Mouse (Mus musculus): ENCODE measurements at regions not wholly inside any gene's neighbourhood (a gene's known extent, or its start where the extent isn't known, plus 50 kb on each side); places are given as distances from the start of the nearest gene placed in this dataset.
A peak's percentile ranks its signal among the peaks of the same experiment; 100 is the strongest.

- no peak for DNase-seq
- Histone ChIP-seq H3K27me3 (replicated peaks; ENCODE audit: control insufficient read depth, insufficient read depth, low read length) (no peaks in the 10 kb centered on the region), H3K4me3 (ENCODE audit: insufficient read depth, low read depth, low read length) (no peak overlapping the region), H3K36me3 (ENCODE audit: control insufficient read depth, insufficient read depth, low read length) (no peaks in the 10 kb centered on the region), H3K4me1 (ENCODE audit: control insufficient read depth, insufficient read depth, low read length) (no peaks in the 10 kb centered on the region), H3K27ac (ENCODE audit: insufficient read depth, low read depth, low read length) (no peak overlapping the region)
- TF ChIP-seq CTCF (conservative IDR thresholded peaks at IDR 0.05; ENCODE audit: insufficient read depth, insufficient read length, low read depth, low read length) (no peak), POLR2A (IDR thresholded peaks at IDR 0.05; ENCODE audit: low read depth, low read length) (no peak)
- WGBS = 74% methylated on average over 10 of the region's 10 CpGs
Measured at GRCm38 (mm10) chr5:73752225-73752644, 101.1 kb downstream of the Spata18 start.

DNA sequence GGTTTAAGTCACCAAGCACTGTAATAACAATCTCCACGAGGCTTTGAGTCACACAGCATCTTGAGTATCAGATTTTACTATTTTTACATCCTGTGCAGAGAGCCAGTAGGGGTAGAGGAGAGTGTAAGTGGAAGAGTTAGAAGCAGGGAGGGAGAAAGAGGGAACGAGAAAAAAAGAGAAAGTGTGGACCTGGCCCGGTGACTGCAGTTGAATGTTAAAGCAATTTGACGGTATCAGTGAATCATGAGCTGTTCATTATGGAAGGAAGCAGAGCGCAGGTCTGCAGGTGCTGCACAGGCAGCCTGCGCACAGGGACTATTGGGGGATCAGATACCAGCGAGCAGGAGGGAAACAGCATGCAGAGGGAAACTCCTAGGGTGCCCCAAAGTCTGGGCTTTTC, 102.6 kb downstream of the Spata18 start:
- Histone ChIP-seq H3K4me3 (ENCODE audit: insufficient read depth, low read depth, low read length) (no peak overlapping the region), H3K36me3 (ENCODE audit: control insufficient read depth, insufficient read depth, low read length) (no peaks in the 10 kb centered on the region), H3K4me1 (ENCODE audit: control insufficient read depth, insufficient read depth, low read length) (no peaks in the 10 kb centered on the region), H3K27me3 (replicated peaks; ENCODE audit: control insufficient read depth, insufficient read depth, low read length) (no peaks in the 10 kb centered on the region), H3K27ac (ENCODE audit: insufficient read depth, low read depth, low read length) (no peak overlapping the region)
- TF ChIP-seq POLR2A (IDR thresholded peaks at IDR 0.05; ENCODE audit: low read depth, low read length) (no peak), CTCF (conservative IDR thresholded peaks at IDR 0.05; ENCODE audit: insufficient read depth, insufficient read length, low read depth, low read length) (no peak)
- no peak for DNase-seq
- WGBS = 28% methylated on average over 7 of the region's 7 CpGs

- H3K4me3 ChIP-seq (ENCODE audit: insufficient read depth, low read depth, low read length) = no peak overlapping the region
- no peak for DNase-seq
- H3K36me3 ChIP-seq (ENCODE audit: control insufficient read depth, insufficient read depth, low read length) = no peaks in the 10 kb centered on the region
- H3K27ac ChIP-seq (ENCODE audit: insufficient read depth, low read depth, low read length) = no peak overlapping the region
- 88% methylated on average over 6 of the region's 6 CpGs for WGBS
- TF ChIP-seq CTCF (conservative IDR thresholded peaks at IDR 0.05; ENCODE audit: insufficient read depth, insufficient read length, low read depth, low read length) = no peak
- TF ChIP-seq POLR2A (IDR thresholded peaks at IDR 0.05; ENCODE audit: low read depth, low read length) = no peak
- no peaks in the 10 kb centered on the region for H3K27me3 ChIP-seq (replicated peaks; ENCODE audit: control insufficient read depth, insufficient read depth, low read length)
- no peaks in the 10 kb centered on the region for H3K4me1 ChIP-seq (ENCODE audit: control insufficient read depth, insufficient read depth, low read length)
Measured at GRCm38 (mm10) chr5:73758534-73758933, 107.4 kb downstream of the Spata18 start.

DNA sequence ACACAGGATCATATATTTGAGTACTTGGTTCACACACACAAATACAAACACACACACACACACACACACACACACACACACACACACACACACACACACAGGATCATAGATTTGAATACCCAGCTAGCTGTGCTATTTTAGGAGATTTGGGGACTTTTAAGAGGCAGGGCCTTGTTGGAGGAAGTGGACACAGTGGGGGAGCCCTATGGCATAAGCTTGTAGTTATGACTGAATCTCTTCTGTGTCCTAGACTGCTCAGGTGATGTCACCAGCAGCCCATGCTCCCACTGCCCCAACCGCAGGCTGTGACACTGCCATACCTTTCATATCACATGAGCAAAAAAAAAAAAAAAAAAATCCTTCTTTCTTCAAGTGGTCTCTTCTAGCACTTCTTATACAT, 110.1 kb downstream of the Spata18 start:
- 71% methylated on average over 1 of the region's 1 CpGs for WGBS
- H3K36me3 ChIP-seq (ENCODE audit: control insufficient read depth, insufficient read depth, low read length) = no peaks in the 10 kb centered on the region
- H3K27me3 ChIP-seq (replicated peaks; ENCODE audit: control insufficient read depth, insufficient read depth, low read length) = no peaks in the 10 kb centered on the region
- H3K4me3 ChIP-seq (ENCODE audit: insufficient read depth, low read depth, low read length) = no peak overlapping the region
- no peak overlapping the region for H3K27ac ChIP-seq (ENCODE audit: insufficient read depth, low read depth, low read length)
- H3K4me1 ChIP-seq (ENCODE audit: control insufficient read depth, insufficient read depth, low read length) = no peaks in the 10 kb centered on the region
- TF ChIP-seq CTCF (conservative IDR thresholded peaks at IDR 0.05; ENCODE audit: insufficient read depth, insufficient read length, low read depth, low read length) = no peak
- TF ChIP-seq POLR2A (IDR thresholded peaks at IDR 0.05; ENCODE audit: low read depth, low read length) = no peak
- no peak for DNase-seq

GRCm38 (mm10) chr5:73761709-73762108, 110.5 kb downstream of the Spata18 start:
- Histone ChIP-seq H3K4me3 (ENCODE audit: insufficient read depth, low read depth, low read length) (no peak overlapping the region), H3K27me3 (replicated peaks; ENCODE audit: control insufficient read depth, insufficient read depth, low read length) (no peaks in the 10 kb centered on the region), H3K4me1 (ENCODE audit: control insufficient read depth, insufficient read depth, low read length) (no peaks in the 10 kb centered on the region), H3K36me3 (ENCODE audit: control insufficient read depth, insufficient read depth, low read length) (no peaks in the 10 kb centered on the region), H3K27ac (ENCODE audit: insufficient read depth, low read depth, low read length) (no peak overlapping the region)
- peak; percentile 58 for DNase-seq
- WGBS = 27% methylated on average over 8 of the region's 8 CpGs
- TF ChIP-seq CTCF (conservative IDR thresholded peaks at IDR 0.05; ENCODE audit: insufficient read depth, insufficient read length, low read depth, low read length) = peak; percentile 57
- no peak for TF ChIP-seq POLR2A (IDR thresholded peaks at IDR 0.05; ENCODE audit: low read depth, low read length)

GRCm38 (mm10) chr5:73764226-73764625, 113.0 kb downstream of the Spata18 start:
- WGBS = 82% methylated on average over 1 of the region's 1 CpGs
- Histone ChIP-seq H3K4me3 (ENCODE audit: insufficient read depth, low read depth, low read length) (no peak overlapping the region), H3K4me1 (ENCODE audit: control insufficient read depth, insufficient read depth, low read length) (no peaks in the 10 kb centered on the region), H3K36me3 (ENCODE audit: control insufficient read depth, insufficient read depth, low read length) (no peaks in the 10 kb centered on the region), H3K27ac (ENCODE audit: insufficient read depth, low read depth, low read length) (no peak overlapping the region), H3K27me3 (replicated peaks; ENCODE audit: control insufficient read depth, insufficient read depth, low read length) (no peaks in the 10 kb centered on the region)
- TF ChIP-seq CTCF (conservative IDR thresholded peaks at IDR 0.05; ENCODE audit: insufficient read depth, insufficient read length, low read depth, low read length) = no peak
- no peak for TF ChIP-seq POLR2A (IDR thresholded peaks at IDR 0.05; ENCODE audit: low read depth, low read length)
- DNase-seq = no peak

GRCm38 (mm10) chr5:73765466-73765865, 114.3 kb downstream of the Spata18 start:
- 90% methylated on average over 7 of the region's 7 CpGs for WGBS
- Histone ChIP-seq H3K4me1 (ENCODE audit: control insufficient read depth, insufficient read depth, low read length) (no peaks in the 10 kb centered on the region), H3K4me3 (ENCODE audit: insufficient read depth, low read depth, low read length) (no peak overlapping the region), H3K27ac (ENCODE audit: insufficient read depth, low read depth, low read length) (no peak overlapping the region), H3K27me3 (replicated peaks; ENCODE audit: control insufficient read depth, insufficient read depth, low read length) (no peaks in the 10 kb centered on the region), H3K36me3 (ENCODE audit: control insufficient read depth, insufficient read depth, low read length) (no peaks in the 10 kb centered on the region)
- TF ChIP-seq CTCF (conservative IDR thresholded peaks at IDR 0.05; ENCODE audit: insufficient read depth, insufficient read length, low read depth, low read length) (no peak), POLR2A (IDR thresholded peaks at IDR 0.05; ENCODE audit: low read depth, low read length) (no peak)
- DNase-seq = no peak

DNA sequence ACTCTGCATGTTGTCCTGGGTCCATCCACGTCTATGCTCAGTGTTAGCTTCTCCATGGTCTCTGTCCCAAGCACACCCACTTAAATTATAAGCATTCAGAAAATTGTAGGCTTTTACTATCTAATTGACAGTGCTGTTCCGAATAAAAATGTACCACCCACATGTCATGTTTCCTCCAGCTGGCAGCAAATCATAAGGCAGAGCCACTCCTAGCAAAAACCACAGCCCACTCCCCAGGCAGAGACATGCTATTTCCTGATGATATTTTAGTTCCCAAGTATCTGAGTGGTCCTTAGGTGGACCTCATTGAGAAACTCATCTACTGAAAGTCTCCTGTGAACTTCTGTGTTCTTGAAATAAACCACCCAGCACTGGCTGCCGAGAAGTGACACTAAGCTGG, 117.1 kb downstream of the Spata18 start:
- no peak overlapping the region for H3K4me3 ChIP-seq (ENCODE audit: insufficient read depth, low read depth, low read length)
- WGBS = 67% methylated on average over 3 of the region's 3 CpGs
- H3K27me3 ChIP-seq (replicated peaks; ENCODE audit: control insufficient read depth, insufficient read depth, low read length) = no peaks in the 10 kb centered on the region
- DNase-seq = no peak
- H3K36me3 ChIP-seq (ENCODE audit: control insufficient read depth, insufficient read depth, low read length) = no peaks in the 10 kb centered on the region
- no peak for TF ChIP-seq POLR2A (IDR thresholded peaks at IDR 0.05; ENCODE audit: low read depth, low read length)
- TF ChIP-seq CTCF (conservative IDR thresholded peaks at IDR 0.05; ENCODE audit: insufficient read depth, insufficient read length, low read depth, low read length) = no peak
- H3K27ac ChIP-seq (ENCODE audit: insufficient read depth, low read depth, low read length) = no peak overlapping the region
- H3K4me1 ChIP-seq (ENCODE audit: control insufficient read depth, insufficient read depth, low read length) = no peaks in the 10 kb centered on the region
